Mouse (Mus musculus) liver, embryonic 14.5 days (tissue): Measurements from ENCODE around the gene Ercc8. TPM values are rescaled to one million over a fixed set of nuclear protein-coding genes. Genes with fewer than 3 reads are reported as not detected.

Experiments
- ATAC-seq: fragments of 200-750 bp; cut with Nextera tagmentation; 2 replicates; pipeline ENCODE4 v1.8.0; 2017; ENCODE audit warnings: moderate number of reproducible peaks, mild to moderate bottlenecking, moderate library complexity; ENCODE audit not compliant: insufficient read depth
- DNase-seq, 3 experiments: peaks; one replicate each; pipeline ENCODE4 v3.0.0-alpha.2; 2012 to 2013; ENCODE audit warnings: low read depth in 3 of 3, low spot score in 3 of 3
- H3K27ac ChIP-seq: fragments of 300-500 bp; sonication (generic); 2 replicates; pipeline ENCODE4 v1.5.1; 2014; ENCODE audit warnings: moderate library complexity, mild to moderate bottlenecking, control low read depth, inconsistent platforms
- H3K27me3 ChIP-seq: fragments of 300-500 bp; sonication (generic); 2 replicates; pipeline ENCODE4 v1.6.1; 2014; ENCODE audit warnings: mild to moderate bottlenecking, low read length, moderate library complexity; ENCODE audit not compliant: control insufficient read depth, insufficient read depth
- H3K36me3 ChIP-seq: fragments of 300-500 bp; sonication (generic); replicated peaks from 2 replicates; pipeline ENCODE4 v1.6.1; 2014; ENCODE audit warnings: low read depth; ENCODE audit not compliant: control insufficient read depth, insufficient read depth
- H3K4me1 ChIP-seq, 2 experiments: fragments of 200-500 bp in 1 of 2; fragments of 300-500 bp in 1 of 2; sonication (generic) in 1 of 2; replicated peaks; 2 replicates each; pipeline ENCODE4 v1.6.1; 2012 to 2014; ENCODE audit warnings: antibody characterized with exemption in 1 of 2, inconsistent platforms in 1 of 2, low read length in 1 of 2; ENCODE audit not compliant: control insufficient read depth in 2 of 2, insufficient read depth in 2 of 2
- H3K4me2 ChIP-seq: fragments of 300-500 bp; sonication (generic); 2 replicates; pipeline ENCODE4 v1.6.1; 2014; ENCODE audit warnings: low read depth, mild to moderate bottlenecking, control low read depth, moderate library complexity
- H3K4me3 ChIP-seq, 2 experiments: fragments of 200-500 bp in 1 of 2; fragments of 300-500 bp in 1 of 2; sonication (generic) in 1 of 2; 2 replicates each; pipeline ENCODE4 v1.5.1; 2012 to 2014; ENCODE audit warnings: low read depth in 2 of 2, low read length in 2 of 2, mild to moderate bottlenecking in 2 of 2, control low read depth in 1 of 2, inconsistent platforms in 1 of 2, moderate library complexity in 1 of 2; ENCODE audit not compliant: insufficient read depth in 1 of 2
- H3K9ac ChIP-seq: fragments of 300-500 bp; sonication (generic); replicated peaks from 2 replicates; pipeline ENCODE4 v1.6.1; 2014; ENCODE audit warnings: mild to moderate bottlenecking, control low read depth, moderate library complexity
- H3K9me3 ChIP-seq: fragments of 300-500 bp; sonication (generic); 2 replicates; pipeline ENCODE4 v1.6.1; 2016; ENCODE audit warnings: low read length, mixed read lengths; ENCODE audit not compliant: control insufficient read depth
- CTCF ChIP-seq: IDR thresholded peaks from 2 replicates; pipeline ENCODE4 v1.5.1; 2016; ENCODE audit warnings: antibody characterized with exemption, low read depth, control low read depth
- EP300 ChIP-seq: IDR thresholded peaks from 2 replicates; pipeline ENCODE4 v1.6.1; 2016; ENCODE audit warnings: antibody characterized with exemption, low read depth
- WGBS: fragments of 180-500 bp; shearing (Covaris S2); extraction: QIAGEN DNeasy Blood & Tissue Kit; methylation state at CpG from one replicate; pipeline ENCODE4 v1.1.7; 2014; ENCODE audit not compliant: insufficient replicate concordance; 5-methylcytosine and 5-hydroxymethylcytosine counted together
- polyA plus RNA-seq, 2 experiments: library from polyadenylated mRNA; depleted of rRNA in 1 of 2; stranded (reverse) in 1 of 2; unstranded in 1 of 2; fragments of >200 nt; fragmentation: Nextera tagmentation in 1 of 2; extraction: Ambion mirVana in 1 of 2; gene quantifications; 2 replicates each; pipeline versions ENCODE4 v1.2.1 to v1.2.3; 2012 to 2014

The Ercc8 gene
- polyA plus RNA-seq, 2 experiments, result 5.6 to 7.8 TPM

GRCm38 (mm10) chr13:108164621-108165020 lies 6.1 kb downstream of the Ercc8 start:
- Histone ChIP-seq H3K9me3 (no peaks in the 10 kb centered on the region), H3K9ac (no peak overlapping the region), H3K27ac (no peak overlapping the region), H3K4me2 (no peak overlapping the region), H3K4me1 (peaks cover 3% of the 10 kb centered on the region in 2 experiments; a peak in 3 of 4 replicates), H3K27me3 (no peaks in the 10 kb centered on the region), H3K4me3 (no peak overlapping the region), H3K36me3 (no peaks in the 10 kb centered on the region)
- ATAC-seq (no peak), DNase-seq (no peak)
- 76% methylated on average over 3 of the region's 3 CpGs for WGBS
- TF ChIP-seq EP300 (no peak), CTCF (no peak)

GRCm38 (mm10) chr13:108170002-108170401 lies 11.5 kb downstream of the Ercc8 start:
- H3K36me3 ChIP-seq, result peaks cover 4% of the 10 kb centered on the region; the same call in 1 of the 2 replicates
- H3K27me3 ChIP-seq, result no peaks in the 10 kb centered on the region
- 80% methylated on average over 1 of the region's 1 CpGs for WGBS
- no peak overlapping the region for H3K4me2 ChIP-seq
- no peak overlapping the region for H3K27ac ChIP-seq
- ATAC-seq (no peak), DNase-seq (no peak)
- no peak overlapping the region for H3K4me3 ChIP-seq
- H3K9ac ChIP-seq, result no peak overlapping the region
- no peaks in the 10 kb centered on the region for H3K4me1 ChIP-seq
- TF ChIP-seq CTCF (no peak), EP300 (no peak)
- H3K9me3 ChIP-seq, result no peaks in the 10 kb centered on the region

- H3K4me3 ChIP-seq, result no peak overlapping the region
- H3K9ac ChIP-seq, result no peak overlapping the region
- H3K27me3 ChIP-seq, result no peaks in the 10 kb centered on the region
- no peak overlapping the region for H3K27ac ChIP-seq
- ATAC-seq (no peak), DNase-seq (no peak)
- H3K9me3 ChIP-seq, result no peaks in the 10 kb centered on the region
- 77% methylated on average over 8 of the region's 8 CpGs for WGBS
- no peaks in the 10 kb centered on the region for H3K4me1 ChIP-seq
- peaks cover 4% of the 10 kb centered on the region for H3K36me3 ChIP-seq
- H3K4me2 ChIP-seq, result no peak overlapping the region
- TF ChIP-seq EP300, result no peak
- TF ChIP-seq CTCF, result no peak
These were observed 12.0 kb downstream of the Ercc8 start for GRCm38 (mm10) chr13:108170511-108170910.

GRCm38 (mm10) chr13:108179618-108180017 lies 21.1 kb downstream of the Ercc8 start:
- Histone ChIP-seq H3K36me3 (peaks cover 15% of the 10 kb centered on the region), H3K4me3 (no peak overlapping the region), H3K9me3 (no peaks in the 10 kb centered on the region), H3K4me2 (no peak overlapping the region), H3K27ac (no peak overlapping the region), H3K27me3 (no peaks in the 10 kb centered on the region), H3K4me1 (no peaks in the 10 kb centered on the region), H3K9ac (no peak overlapping the region)
- 45% methylated on average over 8 of the region's 8 CpGs for WGBS
- DNase-seq (no peak), ATAC-seq (no peak)
- TF ChIP-seq CTCF (no peak), EP300 (no peak)

- H3K27ac ChIP-seq, result no peak overlapping the region
- no peak overlapping the region for H3K9ac ChIP-seq
- H3K36me3 ChIP-seq, result peaks cover 19% of the 10 kb centered on the region
- WGBS, result 43% methylated on average over 5 of the region's 5 CpGs
- H3K27me3 ChIP-seq, result no peaks in the 10 kb centered on the region
- ATAC-seq (no peak), DNase-seq (no peak)
- H3K9me3 ChIP-seq, result no peaks in the 10 kb centered on the region
- no peak overlapping the region for H3K4me3 ChIP-seq
- H3K4me2 ChIP-seq, result no peak overlapping the region
- H3K4me1 ChIP-seq, result no peaks in the 10 kb centered on the region
- TF ChIP-seq EP300 (no peak), CTCF (no peak)
These were observed 22.3 kb downstream of the Ercc8 start for GRCm38 (mm10) chr13:108180821-108181220.
